Mouse (Mus musculus) CH12.LX (cell line): ENCODE data around the gene Fam89b.

ENCODE experiments used
- CTCF ChIP-seq, 2 experiments: IDR thresholded peaks in 1 of 2; conservative IDR thresholded peaks in 1 of 2; 2 replicates each; pipeline ENCODE4 v1.5.1; 2011 to 2012; ENCODE audit warnings: low read depth in 2 of 2, low read length in 2 of 2, improper control_type of control experiment in 1 of 2, inconsistent platforms in 1 of 2, mild to moderate bottlenecking in 1 of 2, moderate library complexity in 1 of 2
- EP300 ChIP-seq: IDR thresholded peaks from 2 replicates; pipeline ENCODE4 v1.6.1; 2011; ENCODE audit warnings: low read length, improper control_type of control experiment
- ETS1 ChIP-seq: conservative IDR thresholded peaks from 2 replicates; pipeline ENCODE4 v1.6.1; 2012; ENCODE audit warnings: low read depth, mild to moderate bottlenecking, inconsistent platforms, low read length, improper control_type of control experiment, moderate library complexity
- MYC ChIP-seq: IDR thresholded peaks from 2 replicates; pipeline ENCODE4 v1.6.1; 2011; ENCODE audit warnings: low read depth, mild to moderate bottlenecking, improper control_type of control experiment, low read length
- POLR2A ChIP-seq: IDR thresholded peaks from 2 replicates; pipeline ENCODE4 v1.6.1; 2011; ENCODE audit warnings: low read depth, mild to moderate bottlenecking, improper control_type of control experiment, low read length
- TCF12 ChIP-seq: IDR thresholded peaks from 2 replicates; pipeline ENCODE4 v1.6.1; 2014; ENCODE audit warnings: low read depth, mild to moderate bottlenecking, inconsistent platforms, low read length, improper control_type of control experiment
- USF1 ChIP-seq: IDR thresholded peaks from 2 replicates; pipeline ENCODE4 v1.6.1; 2014; ENCODE audit warnings: low read depth, mild to moderate bottlenecking, inconsistent platforms, low read length, improper control_type of control experiment

GRCm38 (mm10) chr19:5684236-5684635, 45.2 kb downstream of the Fam89b start:
- TF ChIP-seq ETS1 (no peak), POLR2A (no peak), CTCF (conservative IDR thresholded peaks at IDR 0.05 in 1 of 2, IDR thresholded peaks at IDR 0.05 in 1 of 2; ENCODE audit: low read depth in 2 of 2, low read length in 2 of 2) (no peak), EP300 (no peak), MYC (no peak), USF1 (no peak), TCF12 (no peak)
